Mouse (Mus musculus) intestine, embryonic 14.5 days (tissue): Measurements from ENCODE around the gene Pgm2l1. TPM values are rescaled to one million over a fixed set of nuclear protein-coding genes. Genes with fewer than 3 reads are reported as not detected.

Source experiments
- ATAC-seq: fragments of 200-750 bp; cut with Nextera tagmentation; replicated peaks from 2 replicates; pipeline ENCODE4 v1.8.0; 2017; ENCODE audit warnings: low read depth, moderate number of reproducible peaks, moderate TSS enrichment, moderate library complexity; ENCODE audit not compliant: low FRiP score, low TSS enrichment
- DNase-seq: peaks from one replicate; pipeline ENCODE4 v3.0.0-alpha.2; 2018; ENCODE audit warnings: low spot score
- H3K27ac ChIP-seq: fragments of 300-500 bp; sonication (generic); 2 replicates; pipeline ENCODE4 v1.5.1; 2014; ENCODE audit warnings: low read depth, mild to moderate bottlenecking, control low read depth
- H3K27me3 ChIP-seq: fragments of 300-500 bp; sonication (generic); replicated peaks from 2 replicates; pipeline ENCODE4 v1.6.1; 2014; ENCODE audit warnings: low read length, control low read depth; ENCODE audit not compliant: control insufficient read depth, insufficient read depth
- H3K36me3 ChIP-seq: fragments of 300-500 bp; sonication (generic); 2 replicates; pipeline ENCODE4 v1.6.1; 2014; ENCODE audit warnings: low read length, control low read depth; ENCODE audit not compliant: control insufficient read depth, insufficient read depth
- H3K4me1 ChIP-seq: fragments of 300-500 bp; sonication (generic); replicated peaks from 2 replicates; pipeline ENCODE4 v1.6.1; 2014; ENCODE audit warnings: low read length, control low read depth, mixed read lengths; ENCODE audit not compliant: control insufficient read depth, insufficient read depth
- H3K4me2 ChIP-seq: fragments of 300-500 bp; sonication (generic); 2 replicates; pipeline ENCODE4 v1.6.1; 2014; ENCODE audit warnings: low read length
- H3K4me3 ChIP-seq: fragments of 300-500 bp; sonication (generic); 2 replicates; pipeline ENCODE4 v1.5.1; 2014; ENCODE audit warnings: low read depth, low read length, control low read depth, mixed read lengths
- H3K9ac ChIP-seq: fragments of 300-500 bp; sonication (generic); 2 replicates; pipeline ENCODE4 v1.6.1; 2014; ENCODE audit warnings: mild to moderate bottlenecking, low read length
- H3K9me3 ChIP-seq: fragments of 300-500 bp; sonication (generic); 2 replicates; pipeline ENCODE4 v1.6.1; 2016; ENCODE audit warnings: low read length, control low read depth; ENCODE audit not compliant: control insufficient read depth
- WGBS: fragments of 180-500 bp; shearing (Covaris S2); extraction: QIAGEN DNeasy Blood & Tissue Kit; methylation state at CpG from one replicate; pipeline ENCODE4 v1.1.7; 2014; 5-methylcytosine and 5-hydroxymethylcytosine counted together
- polyA plus RNA-seq: library from polyadenylated mRNA; unstranded; fragments of >200 nt; fragmentation: Nextera tagmentation; extraction: Ambion mirVana; gene quantifications from 2 replicates; pipeline ENCODE4 v1.2.1, GENCODE M21; 2014

The Pgm2l1 gene
- polyA plus RNA-seq, 1 experiment from 2014 or later, result 3.2 TPM

DNA sequence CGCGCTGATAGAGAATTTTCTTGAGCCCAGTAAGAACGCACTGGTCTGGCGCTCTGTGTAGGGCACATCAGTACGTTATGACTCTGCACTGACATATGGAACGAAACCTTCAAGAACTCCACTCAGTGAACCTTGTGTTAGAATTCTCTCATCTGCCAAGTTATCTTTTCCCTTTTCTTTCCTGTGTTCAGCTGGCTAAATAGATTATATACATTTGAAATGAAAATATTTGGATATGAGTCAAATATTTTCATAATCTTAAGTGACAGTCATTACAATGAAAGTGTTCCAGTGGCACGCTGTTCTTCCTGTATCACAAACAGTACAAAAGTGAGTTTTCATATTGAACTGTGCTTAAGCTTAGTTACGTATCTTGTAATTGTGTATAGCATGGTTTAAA, 45.2 kb downstream of the Pgm2l1 start:
- H3K9me3 ChIP-seq, result no peaks in the 10 kb centered on the region
- no peak overlapping the region for H3K27ac ChIP-seq
- H3K27me3 ChIP-seq, result no peaks in the 10 kb centered on the region
- ATAC-seq (no peak), DNase-seq (no peak)
- no peaks in the 10 kb centered on the region for H3K4me1 ChIP-seq
- 84% methylated on average over 8 of the region's 8 CpGs for WGBS
- no peak overlapping the region for H3K4me3 ChIP-seq
- no peak overlapping the region for H3K9ac ChIP-seq
- H3K36me3 ChIP-seq, result no peaks in the 10 kb centered on the region
- no peak overlapping the region for H3K4me2 ChIP-seq

DNA sequence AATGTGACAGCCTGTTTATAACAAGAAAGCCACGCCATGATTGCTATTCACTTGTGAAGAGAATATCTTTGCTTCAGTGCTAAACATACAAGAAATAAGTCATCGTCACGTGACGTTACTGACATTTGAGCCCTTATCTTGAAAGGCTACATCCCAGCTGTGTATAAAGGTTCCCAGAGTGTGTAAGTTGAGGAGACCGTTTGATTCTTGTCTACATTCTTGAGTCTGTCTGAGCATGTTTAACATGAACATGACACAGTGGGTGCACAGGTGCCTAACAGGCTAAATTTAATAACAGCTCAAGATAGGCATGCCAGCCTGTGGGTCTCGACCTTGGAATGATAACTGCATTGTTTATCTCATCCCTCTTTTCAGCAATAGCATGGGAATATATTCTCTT, 47.3 kb downstream of the Pgm2l1 start:
- 68% methylated on average over 6 of the region's 6 CpGs for WGBS

DNA sequence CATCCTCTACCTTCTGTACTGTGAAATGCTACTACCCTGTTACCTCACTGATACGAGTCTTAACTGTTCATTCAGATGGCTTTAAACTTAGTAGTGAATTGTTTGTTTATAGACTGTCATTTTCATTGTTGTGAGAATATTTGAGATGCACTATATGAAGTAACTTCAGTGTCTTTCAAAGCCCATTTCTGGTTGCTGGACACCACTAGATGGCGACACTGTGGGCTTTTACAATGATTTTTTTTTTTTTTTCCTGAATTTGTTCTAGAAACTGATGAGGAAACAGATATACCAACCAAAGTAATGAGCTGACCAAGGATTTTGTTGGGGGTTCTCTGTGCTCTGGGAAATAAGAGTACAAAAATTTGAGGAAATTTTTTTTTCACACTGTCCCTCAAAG, 49.2 kb downstream of the Pgm2l1 start:
- ATAC-seq (no peak), DNase-seq (no peak)
- Histone ChIP-seq H3K4me3 (no peak overlapping the region), H3K27ac (no peak overlapping the region), H3K27me3 (no peaks in the 10 kb centered on the region), H3K4me1 (no peaks in the 10 kb centered on the region), H3K4me2 (no peak overlapping the region), H3K9ac (no peak overlapping the region), H3K36me3 (no peaks in the 10 kb centered on the region), H3K9me3 (no peaks in the 10 kb centered on the region)
- WGBS, result 47% methylated on average over 2 of the region's 2 CpGs

More for the DNA sequence above, 47.3 kb downstream of the Pgm2l1 start:
- no peak for ATAC-seq
- DNase-seq, result no peak
- H3K4me3 ChIP-seq, result no peak overlapping the region
- no peak overlapping the region for H3K4me2 ChIP-seq
- no peaks in the 10 kb centered on the region for H3K27me3 ChIP-seq
- no peak overlapping the region for H3K9ac ChIP-seq
- H3K9me3 ChIP-seq, result no peaks in the 10 kb centered on the region
- no peaks in the 10 kb centered on the region for H3K4me1 ChIP-seq
- H3K36me3 ChIP-seq, result no peaks in the 10 kb centered on the region
- H3K27ac ChIP-seq, result no peak overlapping the region

DNA sequence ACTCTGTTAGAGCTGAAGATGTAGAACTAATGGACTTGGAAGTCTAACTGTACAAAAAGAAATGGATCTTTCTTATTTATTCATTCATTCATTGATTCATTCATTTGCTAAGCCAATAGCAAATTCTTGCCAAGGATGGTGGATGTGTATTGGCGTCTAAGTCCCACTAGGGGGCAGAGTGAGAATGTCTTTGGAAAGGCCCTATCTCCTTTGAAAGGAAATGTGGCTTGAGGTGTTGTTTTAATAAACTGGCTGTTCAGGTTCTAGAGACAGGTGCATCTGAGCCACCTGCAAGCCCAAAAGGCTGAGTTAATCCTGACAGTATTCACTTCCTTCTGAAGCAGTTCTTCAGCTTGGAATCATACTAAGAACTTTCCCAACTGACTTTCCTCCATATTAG, 52.6 kb downstream of the Pgm2l1 start:
- Histone ChIP-seq H3K4me1 (peaks cover 1% of the 10 kb centered on the region; the same call in 1 of the 2 replicates), H3K9ac (no peak overlapping the region), H3K27me3 (peaks cover 5% of the 10 kb centered on the region; the same call in 1 of the 2 replicates), H3K4me2 (no peak overlapping the region), H3K9me3 (no peaks in the 10 kb centered on the region), H3K36me3 (no peaks in the 10 kb centered on the region), H3K27ac (no peak overlapping the region), H3K4me3 (no peak overlapping the region)
- 0% methylated on average over 1 of the region's 1 CpGs for WGBS
- ATAC-seq (no peak), DNase-seq (no peak)

- Histone ChIP-seq H3K4me1 (peaks cover 10% of the 10 kb centered on the region), H3K36me3 (no peaks in the 10 kb centered on the region), H3K27ac (no peak overlapping the region), H3K27me3 (peaks cover 5% of the 10 kb centered on the region; the same call in 1 of the 2 replicates), H3K9ac (no peak overlapping the region), H3K9me3 (no peaks in the 10 kb centered on the region), H3K4me2 (no peak overlapping the region), H3K4me3 (no peak overlapping the region)
- WGBS, result 50% methylated on average over 3 of the region's 3 CpGs
- ATAC-seq, result no peak
- DNase-seq, result no peak
These were observed 54.4 kb downstream of the Pgm2l1 start for GRCm38 (mm10) chr7:100281596-100281995.

DNA sequence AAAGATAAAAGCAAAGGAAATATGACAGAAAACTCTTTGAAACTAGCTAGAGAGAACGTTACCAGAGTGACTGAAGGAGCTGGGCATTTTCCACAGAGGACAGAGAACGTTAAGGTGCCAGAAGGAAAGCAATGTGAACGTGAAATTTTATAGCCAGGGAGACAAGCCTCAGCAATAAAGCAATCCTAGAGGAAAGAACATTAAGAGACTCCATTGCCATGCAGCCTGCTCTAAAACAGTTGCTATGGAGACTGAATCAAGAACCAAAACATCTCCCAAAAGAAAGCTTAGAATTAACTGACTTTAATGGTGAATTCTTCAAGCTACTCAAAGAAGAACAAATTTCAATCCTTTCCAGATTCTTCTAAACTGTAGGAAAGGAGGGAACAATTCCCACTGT, 56.1 kb downstream of the Pgm2l1 start:
- WGBS, result 34% methylated on average over 3 of the region's 3 CpGs
- H3K27me3 ChIP-seq, result peaks cover 5% of the 10 kb centered on the region; the same call in 1 of the 2 replicates
- H3K4me3 ChIP-seq, result no peak overlapping the region
- H3K36me3 ChIP-seq, result no peaks in the 10 kb centered on the region
- no peak for DNase-seq
- peaks cover 22% of the 10 kb centered on the region for H3K4me1 ChIP-seq
- ATAC-seq, result no peak
- H3K27ac ChIP-seq, result no peak overlapping the region
- no peaks in the 10 kb centered on the region for H3K9me3 ChIP-seq
- no peak overlapping the region for H3K4me2 ChIP-seq
- H3K9ac ChIP-seq, result no peak overlapping the region

DNA sequence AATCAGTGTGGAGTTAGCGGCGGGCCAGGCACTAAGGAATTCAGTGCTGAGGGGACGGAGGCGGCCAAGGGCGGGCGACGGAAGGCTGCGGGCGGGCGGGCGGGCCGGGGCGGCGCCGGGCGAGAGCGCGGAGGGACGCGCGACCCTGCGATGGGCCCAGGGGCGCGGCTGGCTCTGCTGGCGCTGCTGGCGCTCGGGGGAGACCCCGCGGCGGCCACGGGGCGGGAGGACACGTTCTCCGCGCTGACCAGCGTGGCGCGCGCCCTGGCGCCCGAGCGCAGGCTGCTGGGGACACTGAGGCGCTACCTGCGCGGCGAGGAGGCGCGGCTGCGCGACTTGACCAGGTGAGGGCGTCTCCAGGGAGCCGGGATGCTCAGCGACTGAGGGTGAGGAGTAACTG, 58.2 kb downstream of the Pgm2l1 start, which contains the start of gene P4ha3:
TSS of gene P4ha3 (plus strand) at position 138 of the 400 bp plus-strand sequence.
- H3K4me2 ChIP-seq, result peak within 1 kb of the TSS; percentile 84
- DNase-seq, result no peak
- no peaks in the 10 kb centered on the region for H3K36me3 ChIP-seq
- no peak within 1 kb of the TSS for H3K27ac ChIP-seq
- under 1% methylated on average over 44 of the region's 53 CpGs for WGBS
- peaks cover 30% of the 10 kb centered on the region for H3K4me1 ChIP-seq
- H3K27me3 ChIP-seq, result peaks cover 5% of the 10 kb centered on the region; the same call in 1 of the 2 replicates
- peak; percentile 66 for ATAC-seq
- H3K9me3 ChIP-seq, result no peaks in the 10 kb centered on the region
- H3K4me3 ChIP-seq, result peak within 1 kb of the TSS; percentile 50
- H3K9ac ChIP-seq, result peak within 1 kb of the TSS; percentile 58

DNA sequence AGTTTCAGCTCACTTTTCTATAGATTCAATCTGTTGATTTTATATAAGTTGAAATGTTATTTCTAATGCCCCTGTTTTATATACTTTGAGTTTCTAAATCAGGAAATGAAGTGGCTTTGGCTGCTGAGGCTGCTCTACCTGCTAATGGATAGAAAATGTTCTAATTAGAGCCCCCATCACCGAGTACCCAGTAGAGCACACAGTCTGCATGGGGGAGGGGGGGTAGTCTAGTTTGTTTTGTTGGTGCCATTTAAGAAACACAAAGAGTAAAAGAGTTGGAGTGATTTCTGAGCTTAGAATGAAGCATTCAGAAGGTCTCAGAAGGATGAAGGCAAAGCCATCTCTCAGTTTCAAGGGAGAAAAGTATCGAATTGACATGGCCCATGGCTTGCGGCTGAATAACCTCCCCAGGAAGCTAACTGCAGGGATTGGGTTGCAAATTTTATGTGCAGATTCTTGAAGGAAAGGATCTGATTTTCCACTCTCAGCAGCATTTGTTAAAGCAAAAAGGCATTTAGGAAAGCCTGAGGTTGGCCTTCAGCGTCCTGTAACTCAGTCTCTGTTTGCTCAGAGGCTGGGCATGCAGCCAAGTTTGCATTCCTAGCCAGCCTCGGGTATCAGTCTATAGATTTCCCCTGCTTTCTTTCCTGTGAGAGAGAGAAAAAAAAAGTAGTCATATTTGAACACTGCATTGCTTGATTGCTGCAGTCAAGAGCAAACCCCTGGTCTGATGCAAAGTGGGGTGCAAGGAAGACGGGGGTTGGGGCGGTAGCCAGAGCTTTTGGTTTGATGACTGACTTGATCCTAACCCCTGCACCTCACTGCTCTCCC, 60.8 kb downstream of the Pgm2l1 start:
- Histone ChIP-seq H3K4me1 (peaks cover 30% of the 10 kb centered on the region), H3K27me3 (peaks cover 5% of the 10 kb centered on the region; the same call in 1 of the 2 replicates), H3K4me2 (peak overlapping the region; percentile 49), H3K9ac (0 out of 2 replicates have a peak overlapping the region, but pooled peaks have one; percentile 22), H3K4me3 (peak overlapping the region; percentile 6; the same call in 1 of the 2 replicates), H3K27ac (peak overlapping the region; percentile 89), H3K9me3 (no peaks in the 10 kb centered on the region), H3K36me3 (no peaks in the 10 kb centered on the region)
- WGBS, result 8% methylated on average over 7 of the region's 7 CpGs
- DNase-seq (peak; percentile 81), ATAC-seq (peak; percentile 83)
